Mouse (Mus musculus) cortical plate, adult 2 months (tissue): ENCODE measurements around the gene Sgsh.

Source experiments
- CTCF ChIP-seq: fragments of 200-500 bp; IDR thresholded peaks from 2 replicates; pipeline ENCODE4 v1.5.1; 2011; ENCODE audit warnings: mild to moderate bottlenecking, control low read depth, low read length; ENCODE audit not compliant: insufficient read depth; ENCODE audit errors: extremely low read depth
- POLR2A ChIP-seq: fragments of 200-500 bp; IDR thresholded peaks from 2 replicates; pipeline ENCODE4 v1.6.1; 2011; ENCODE audit warnings: mild to moderate bottlenecking, low read length, control low read depth; ENCODE audit not compliant: insufficient read depth; ENCODE audit errors: extremely low read depth

GRCm38 (mm10) chr11:119325068-119325467, 30.3 kb downstream of the Sgsh start:
- TF ChIP-seq CTCF (no peak), POLR2A (no peak)
